Mouse (Mus musculus): ENCODE measurements around the gene Lcp2.

GRCm38 (mm10) chr11:34007616-34008015 lies 39.1 kb upstream of the Lcp2 start:
- TF ChIP-seq CTCF (IDR thresholded peaks at IDR 0.05; ENCODE audit: low read depth, low read length) = no peak
- no peak for TF ChIP-seq POLR2A (IDR thresholded peaks at IDR 0.05; ENCODE audit: insufficient read depth, low read length)

All from ES-Bruce4 (cell line).